Mouse (Mus musculus) heart, postnatal 36 days (tissue): ENCODE measurements around the gene Tnrc18. TPM values are rescaled to one million over a fixed set of nuclear protein-coding genes. Genes with fewer than 3 reads are reported as not detected.

Experiments used
- DNase-seq, 2 experiments: peaks; one replicate each; pipeline ENCODE4 v3.0.0; 2021 to 2022
- intact Hi-C: fragments of 180-260 bp; cut with DNase I; formaldehyde crosslinking; loops from one replicate; pipeline ENCODE4 v1.15.1; 2025
- total RNA-seq, 2 experiments: library from RNA; stranded (reverse); gene quantifications; 2 replicates each; pipeline ENCODE4 v1.2.3; 2021

Tnrc18 gene
- total RNA-seq, 2 experiments from 2014 or later: 55.4 to 62.3 TPM

GRCm38 (mm10) chr5:142823096-142824062 is 5.9 kb upstream of the Tnrc18 start:
- peak; percentile 83 to 89 for DNase-seq
- intact Hi-C loops: loop anchor here (2.0 to 5.0 kb wide), 2 partner anchors 17 to 109 kb away; no protein-coding TSS in a partner anchor

DNA sequence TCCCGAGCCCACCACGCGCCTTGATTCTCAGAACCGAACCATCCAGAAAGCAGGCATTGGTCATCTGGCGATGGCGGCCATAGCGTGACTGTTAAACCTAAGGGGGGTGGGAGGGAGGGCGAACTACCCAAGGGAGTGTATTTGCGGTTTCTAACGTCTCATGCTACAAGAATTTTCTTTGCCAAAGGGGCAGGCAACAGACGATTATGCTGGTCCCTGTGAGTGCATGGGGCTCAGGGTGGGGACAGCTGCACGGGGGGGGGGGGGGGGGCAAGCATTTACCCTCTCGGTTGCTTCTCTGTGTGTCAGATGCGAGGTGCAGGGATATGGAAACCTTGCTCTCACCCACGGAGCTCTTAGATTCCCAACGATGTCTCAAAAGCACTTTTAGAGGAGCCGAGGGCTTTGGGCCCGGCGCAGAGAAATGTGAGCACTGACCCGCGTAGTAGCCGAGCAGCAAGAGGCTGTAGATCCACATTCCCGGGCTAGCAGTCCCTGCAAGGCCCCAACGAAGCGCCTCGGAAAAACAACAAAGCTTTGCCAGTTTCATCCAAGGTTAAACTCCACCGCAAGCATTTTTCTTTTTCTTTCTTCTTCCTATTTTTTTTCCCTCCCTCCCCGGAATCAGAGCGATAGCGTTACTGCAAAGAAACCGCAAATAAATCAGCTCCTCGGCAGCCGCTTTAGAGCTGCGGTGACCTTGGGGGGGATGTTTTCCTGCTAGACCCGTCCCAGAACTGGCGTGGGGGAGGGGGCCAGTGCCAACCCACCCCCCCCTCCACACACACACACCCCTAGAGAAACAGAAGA is 5.0 kb upstream of the Tnrc18 start:
- intact Hi-C loops: loop anchor here (2.0 to 5.0 kb wide), 2 partner anchors 18 to 110 kb away; no protein-coding TSS in a partner anchor
- peak; percentile 56 to 68 for DNase-seq

DNA sequence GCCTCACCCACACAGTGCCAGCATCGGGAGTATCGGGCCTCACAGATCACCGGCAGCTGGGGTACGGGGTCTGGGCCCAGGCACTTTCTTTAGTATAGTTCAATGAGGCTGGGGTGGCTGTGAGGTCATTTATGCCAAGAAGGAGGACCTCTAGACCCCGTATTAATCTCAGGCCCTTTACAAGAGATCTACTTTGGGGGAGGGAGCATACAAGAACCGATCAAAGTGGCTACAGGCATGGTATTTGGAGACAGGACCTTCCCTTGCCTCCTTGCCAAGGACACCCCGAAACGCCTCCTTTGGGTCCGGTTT is 4.5 kb upstream of the Tnrc18 start:
- intact Hi-C loops: loop anchor here (2.0 to 5.0 kb wide), 2 partner anchors 19 to 110 kb away; no protein-coding TSS in a partner anchor

DNA sequence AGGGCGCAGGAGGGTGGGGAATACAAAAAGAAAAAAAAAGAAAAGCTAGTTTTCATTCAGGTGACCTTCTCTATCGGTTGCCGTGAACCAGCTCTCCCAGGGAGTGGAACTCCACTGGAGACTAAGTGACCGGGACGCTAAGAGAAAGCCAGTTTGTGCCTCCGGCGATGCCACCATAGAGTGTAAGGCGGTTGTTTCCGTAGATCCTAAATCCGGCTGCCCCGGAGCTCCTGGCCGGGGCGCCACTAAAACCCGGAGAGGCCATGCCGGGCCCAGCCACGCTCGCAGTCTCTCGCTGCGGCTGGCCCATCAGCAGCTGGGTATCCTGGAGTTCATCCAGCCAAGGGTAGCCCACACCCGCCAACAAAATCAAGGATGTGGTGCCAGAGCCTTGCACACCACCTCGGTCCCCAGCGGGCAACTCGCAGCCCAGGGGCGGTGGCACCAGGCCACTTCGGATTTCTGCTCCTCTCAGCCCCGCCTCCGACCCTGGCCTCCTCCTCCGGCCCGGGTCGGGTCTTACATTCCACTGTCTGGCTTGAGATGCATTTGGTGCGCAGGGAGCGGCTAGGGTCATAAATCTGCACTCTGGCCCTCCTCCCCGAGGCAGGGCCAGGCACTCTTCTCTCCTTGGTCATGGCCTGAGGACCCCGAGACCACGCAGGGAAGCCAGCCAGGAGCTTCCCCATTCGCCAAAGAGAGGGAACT is 4.0 kb upstream of the Tnrc18 start:
- peak; percentile 87 to 94 for DNase-seq
- intact Hi-C loops: loop anchor here (5.0 kb wide), 1 partner anchor 111 kb away; no protein-coding TSS in a partner anchor

More for the DNA sequence above, 4.5 kb upstream of the Tnrc18 start:
- no peak for DNase-seq

DNA sequence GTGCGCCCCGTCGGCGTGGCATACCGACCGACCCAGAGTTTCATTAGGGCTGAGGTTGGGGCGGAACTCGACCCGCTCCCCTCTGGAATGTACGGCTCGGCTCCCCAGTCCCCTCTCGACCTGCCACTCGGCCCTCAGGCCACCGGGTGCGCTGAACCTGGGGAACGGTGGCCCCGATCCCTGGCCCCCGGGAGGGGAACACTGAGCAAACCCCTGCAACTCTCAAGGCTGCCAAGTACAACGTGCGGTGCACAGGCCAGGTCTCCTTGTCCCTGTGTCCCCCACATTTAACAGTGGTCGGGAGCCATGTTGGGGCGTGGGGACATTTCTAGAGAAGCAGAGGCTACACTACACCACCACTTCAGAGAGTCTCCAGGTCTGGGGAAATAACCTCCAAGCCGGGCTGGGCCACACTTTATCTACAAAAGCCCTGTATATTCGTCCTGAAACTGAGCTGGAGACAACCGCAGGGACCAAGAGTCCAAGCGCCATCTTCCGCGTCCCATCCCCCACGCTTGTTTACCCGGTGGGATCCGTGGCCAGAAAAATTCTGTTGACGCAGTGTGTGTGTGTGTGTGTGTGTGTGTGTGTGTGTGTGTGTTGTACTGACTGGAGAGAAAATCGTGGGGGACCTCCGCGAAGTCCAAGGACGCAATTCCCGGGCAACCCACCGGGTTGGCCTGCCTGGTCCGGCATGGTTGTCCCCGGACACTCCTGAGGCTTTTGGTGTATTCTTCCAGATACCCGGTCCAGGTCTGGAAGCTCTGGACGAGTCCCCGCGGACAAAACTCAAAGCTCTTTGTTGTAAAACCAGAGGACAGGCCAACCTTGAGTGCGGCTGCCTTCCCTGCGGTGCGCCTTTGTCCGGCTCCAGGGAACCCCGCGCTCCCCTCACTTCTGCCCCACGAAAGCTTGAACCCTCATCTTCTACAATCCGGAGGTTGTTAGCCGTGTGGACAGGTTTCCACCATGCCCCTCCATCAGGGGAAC is 3.1 kb upstream of the Tnrc18 start:
- peak; percentile 77 to 87 for DNase-seq
- intact Hi-C loops: loop anchor here (5.0 kb wide), 1 partner anchor 112 kb away; no protein-coding TSS in a partner anchor

- peak; percentile 63 to 78 for DNase-seq
- intact Hi-C loops: loop anchor here (5.0 to 10.0 kb wide), 2 partner anchors 113 to 705 kb away; partner anchors contain the start of gene Rac1
These were observed 2.2 kb upstream of the Tnrc18 start for GRCm38 (mm10) chr5:142819385-142820275.

DNA sequence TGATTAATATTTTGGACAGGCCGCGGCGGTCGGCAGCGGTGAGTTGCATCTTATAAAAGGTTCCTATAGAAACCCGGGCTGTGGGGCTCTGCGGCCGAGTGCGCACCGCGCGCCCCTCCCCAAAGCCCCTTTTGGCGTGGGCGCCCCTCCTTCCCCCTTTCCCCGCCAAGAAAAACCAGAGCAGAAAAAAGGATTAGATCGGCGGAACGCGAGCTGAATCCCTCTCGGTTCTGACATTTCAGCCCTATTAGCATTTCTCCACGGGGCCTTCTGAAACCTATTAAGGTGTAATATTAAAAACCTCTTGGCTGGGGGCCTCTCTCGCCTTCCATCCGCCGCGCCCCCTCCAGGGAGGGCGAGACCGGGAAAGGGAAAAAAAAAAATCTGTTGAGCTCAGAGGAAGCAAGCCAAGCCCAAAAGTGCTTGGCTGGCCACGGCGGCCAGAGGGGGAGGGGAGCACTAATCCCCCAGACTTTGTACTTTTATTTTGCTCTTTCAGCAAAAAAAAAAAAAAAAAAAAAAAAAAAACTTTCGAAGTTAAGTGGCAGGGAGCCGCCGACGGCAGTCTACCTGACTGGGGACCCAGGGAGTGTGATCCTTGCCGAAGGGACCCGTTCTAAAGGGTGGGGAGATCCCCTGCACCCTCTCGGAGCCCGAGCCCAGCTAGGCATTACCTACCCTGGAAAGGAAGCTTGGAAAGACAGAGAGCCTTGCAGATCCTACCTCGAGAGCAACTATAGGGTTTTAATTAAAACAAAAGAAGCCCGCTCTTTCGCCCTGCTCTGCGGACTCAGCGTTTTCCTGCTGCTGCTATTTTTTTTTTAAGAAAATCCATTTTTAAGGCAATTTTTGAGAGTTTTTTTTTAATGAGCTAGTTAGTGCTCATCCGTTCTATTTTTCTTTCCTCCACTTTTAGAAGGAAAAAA is 1.2 kb upstream of the Tnrc18 start:
- intact Hi-C loops: loop anchor here (10.0 kb wide), 1 partner anchor 706 kb away; the partner anchor contains the start of gene Rac1
- DNase-seq: peak; percentile 78 to 83

- peak; percentile 77 to 88 for DNase-seq
- intact Hi-C loops: loop anchor here (2.0 to 10.0 kb wide), 2 partner anchors 88 to 708 kb away; partner anchors contain the start of gene Rac1
These were observed 495 bp downstream of the Tnrc18 start for GRCm38 (mm10) chr5:142816811-142817523.

DNA sequence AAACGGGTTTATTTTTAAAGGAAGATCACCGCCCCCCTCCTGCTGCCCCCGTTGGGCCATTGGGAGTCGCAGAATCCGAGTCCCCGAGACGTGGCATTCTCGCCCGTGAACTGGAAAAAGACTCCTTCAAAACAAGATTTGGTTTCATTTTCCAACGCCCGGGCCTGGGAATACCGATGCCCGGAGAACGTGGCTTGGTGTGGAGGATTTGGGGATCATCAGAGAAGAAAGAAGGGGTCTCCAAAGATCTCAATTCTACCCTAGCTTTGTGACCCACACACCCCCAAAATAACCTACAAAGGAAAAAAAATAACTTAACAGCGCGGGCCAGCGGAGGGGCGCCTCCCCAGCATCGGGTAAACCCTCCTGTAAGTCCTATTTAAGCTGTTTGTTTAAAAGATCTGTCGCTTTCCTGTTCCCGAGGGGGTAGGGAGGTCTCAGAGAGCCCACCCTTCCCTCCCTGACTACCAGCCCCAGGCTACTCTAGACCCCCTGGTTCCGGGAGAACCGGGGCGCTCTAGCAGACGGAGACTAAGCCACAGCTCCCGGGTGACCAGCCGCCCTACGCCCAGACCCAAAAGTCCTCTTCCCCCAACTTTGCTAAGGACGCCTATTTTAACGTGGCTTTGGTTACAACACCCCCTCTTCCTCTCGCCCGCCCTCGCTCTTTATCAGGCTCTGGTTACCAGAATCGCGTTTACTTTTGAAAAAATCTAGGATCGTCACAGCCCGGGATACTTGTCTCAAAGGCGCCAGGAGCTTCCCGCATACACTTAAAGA is 1.2 kb downstream of the Tnrc18 start:
- intact Hi-C loops: loop anchor here (2.0 to 10.0 kb wide), 2 partner anchors 89 to 709 kb away; partner anchors contain the start of gene Rac1
- DNase-seq: peak; percentile 67 to 77

DNA sequence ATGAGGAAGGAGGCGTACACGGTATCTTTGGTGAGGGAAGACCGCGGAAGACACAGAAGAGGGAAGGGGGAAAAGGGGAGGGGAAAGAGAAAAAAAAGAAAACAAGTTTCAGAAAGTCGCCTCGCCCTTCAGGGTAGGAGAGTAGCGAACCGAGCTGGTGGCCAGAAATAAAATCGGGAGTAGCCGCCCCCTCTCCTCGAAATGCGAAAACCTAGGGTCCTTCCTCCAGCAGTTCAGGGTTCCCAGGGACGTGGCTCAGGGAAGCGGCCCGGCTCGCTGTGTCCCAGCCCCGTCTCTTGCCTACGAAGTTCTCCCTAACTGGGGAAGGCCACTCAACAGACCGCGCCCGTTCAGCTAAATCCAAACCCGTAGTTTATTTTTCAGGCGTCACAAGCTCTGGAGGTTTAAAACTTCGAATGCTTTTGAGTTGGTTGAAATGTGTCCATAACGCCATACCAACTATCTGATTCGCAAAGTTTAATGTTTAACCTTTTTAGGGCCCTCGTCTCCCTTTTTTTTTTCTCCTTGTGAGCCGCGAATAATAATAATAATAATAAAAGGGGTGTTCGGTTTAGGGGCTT is 2.0 kb downstream of the Tnrc18 start:
- intact Hi-C loops: loop anchor here (2.0 to 10.0 kb wide), 4 partner anchors 47 to 709 kb away; partner anchors contain the start of gene Rac1

DNA sequence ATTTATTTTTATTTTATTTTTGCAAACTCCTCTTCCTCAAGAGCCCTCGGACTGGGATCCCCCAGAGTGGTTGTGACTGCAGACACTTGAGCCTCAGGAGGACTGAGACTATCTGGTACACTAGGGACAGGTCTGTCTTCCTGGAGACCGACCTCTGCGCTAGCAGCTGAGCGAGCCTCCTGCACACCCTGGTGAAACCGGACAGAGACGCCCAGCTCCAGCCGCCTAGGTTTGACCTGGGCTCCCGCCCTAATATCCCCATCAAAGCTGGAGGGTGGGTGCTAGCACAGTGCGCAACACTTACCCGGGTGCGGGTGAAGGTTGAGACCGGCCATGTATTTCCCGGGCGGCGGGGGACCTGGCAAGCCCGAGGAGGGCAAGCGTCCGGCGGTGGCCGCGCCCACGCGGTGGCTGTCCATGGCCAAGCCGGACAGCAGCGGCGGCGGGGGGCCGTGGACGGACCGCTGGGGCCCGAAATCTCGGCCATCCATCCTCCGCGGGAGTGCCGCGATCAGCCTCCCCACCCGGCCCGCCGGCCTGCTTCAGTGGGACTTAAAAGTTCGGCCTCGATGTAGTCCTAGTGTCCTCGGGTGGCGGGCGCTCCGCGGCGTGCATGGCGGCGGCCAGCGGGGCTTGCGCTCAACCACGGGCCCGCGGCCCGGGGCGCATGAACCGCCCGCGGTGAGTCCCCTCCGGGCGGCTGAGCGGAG is 2.6 kb downstream of the Tnrc18 start:
- intact Hi-C loops: loop anchor here (2.0 to 10.0 kb wide), 3 partner anchors 46 to 710 kb away; partner anchors contain the start of gene Rac1

More for the DNA sequence above, 2.0 kb downstream of the Tnrc18 start:
- peak; percentile 56 to 73 for DNase-seq

DNA sequence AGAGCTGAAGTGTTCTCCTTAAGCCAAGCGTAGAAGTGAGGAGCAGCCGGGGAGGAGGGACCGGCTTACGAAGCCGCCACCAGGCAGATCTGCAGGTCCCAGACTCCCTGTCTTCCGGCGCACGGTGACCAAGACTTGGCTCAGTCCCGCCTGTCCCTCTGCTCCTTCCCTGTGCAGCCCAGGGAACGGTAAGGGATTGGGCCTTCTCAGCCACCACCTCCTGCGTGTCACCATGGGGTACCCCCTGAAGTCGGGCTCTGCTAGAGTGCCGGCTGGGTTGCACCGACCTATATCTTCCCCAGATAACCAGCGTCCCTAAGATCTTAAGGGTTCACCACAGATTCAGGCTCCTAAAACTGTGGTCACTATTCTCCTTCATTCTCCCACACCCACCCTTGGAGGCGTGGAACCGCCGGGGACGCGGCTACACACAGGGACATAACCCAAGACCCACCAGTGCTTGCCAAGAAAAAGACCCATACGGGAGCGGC is 3.3 kb downstream of the Tnrc18 start:
- peak; percentile 63 to 76 for DNase-seq
- intact Hi-C loops: loop anchor here (2.0 to 10.0 kb wide), 3 partner anchors 45 to 711 kb away; partner anchors contain the start of gene Rac1

More for the DNA sequence above, 2.6 kb downstream of the Tnrc18 start:
- peak; percentile 64 to 83 for DNase-seq

GRCm38 (mm10) chr5:142813722-142814111 is 3.7 kb downstream of the Tnrc18 start:
- intact Hi-C loops: loop anchor here (2.0 to 10.0 kb wide), 3 partner anchors 45 to 711 kb away; partner anchors contain the start of gene Rac1
- DNase-seq: no peak
